Mouse (Mus musculus) cerebellum, adult 2 months (tissue): ENCODE measurements at regions not wholly inside any gene's neighbourhood (a gene's known extent, or its start where the extent isn't known, plus 50 kb on each side); places are given as distances from the start of the nearest gene placed in this dataset.

Experiments
- CTCF ChIP-seq: fragments of 200-500 bp; IDR thresholded peaks from 2 replicates; pipeline ENCODE4 v1.5.1; 2011; ENCODE audit warnings: low read depth, mild to moderate bottlenecking, control low read depth, low read length, moderate library complexity, borderline replicate concordance; ENCODE audit not compliant: insufficient read depth
- POLR2A ChIP-seq: fragments of 200-500 bp; IDR thresholded peaks from 2 replicates; pipeline ENCODE4 v1.6.1; 2011; ENCODE audit warnings: low read length, control low read depth, borderline replicate concordance; ENCODE audit not compliant: insufficient read depth

- no peak for TF ChIP-seq POLR2A
- no peak for TF ChIP-seq CTCF
These were observed 74.8 kb upstream of the Laptm4a start for GRCm38 (mm10) chr12:8846425-8847226.
